Mouse (Mus musculus): Measurements from ENCODE around the gene Rpe.
"Not testable (repeated sequence)": the region's sequence is repeated elsewhere in the genome, so short reads cannot be mapped to it uniquely, and the experiment has no call there.

Gene Rpe

DNA sequence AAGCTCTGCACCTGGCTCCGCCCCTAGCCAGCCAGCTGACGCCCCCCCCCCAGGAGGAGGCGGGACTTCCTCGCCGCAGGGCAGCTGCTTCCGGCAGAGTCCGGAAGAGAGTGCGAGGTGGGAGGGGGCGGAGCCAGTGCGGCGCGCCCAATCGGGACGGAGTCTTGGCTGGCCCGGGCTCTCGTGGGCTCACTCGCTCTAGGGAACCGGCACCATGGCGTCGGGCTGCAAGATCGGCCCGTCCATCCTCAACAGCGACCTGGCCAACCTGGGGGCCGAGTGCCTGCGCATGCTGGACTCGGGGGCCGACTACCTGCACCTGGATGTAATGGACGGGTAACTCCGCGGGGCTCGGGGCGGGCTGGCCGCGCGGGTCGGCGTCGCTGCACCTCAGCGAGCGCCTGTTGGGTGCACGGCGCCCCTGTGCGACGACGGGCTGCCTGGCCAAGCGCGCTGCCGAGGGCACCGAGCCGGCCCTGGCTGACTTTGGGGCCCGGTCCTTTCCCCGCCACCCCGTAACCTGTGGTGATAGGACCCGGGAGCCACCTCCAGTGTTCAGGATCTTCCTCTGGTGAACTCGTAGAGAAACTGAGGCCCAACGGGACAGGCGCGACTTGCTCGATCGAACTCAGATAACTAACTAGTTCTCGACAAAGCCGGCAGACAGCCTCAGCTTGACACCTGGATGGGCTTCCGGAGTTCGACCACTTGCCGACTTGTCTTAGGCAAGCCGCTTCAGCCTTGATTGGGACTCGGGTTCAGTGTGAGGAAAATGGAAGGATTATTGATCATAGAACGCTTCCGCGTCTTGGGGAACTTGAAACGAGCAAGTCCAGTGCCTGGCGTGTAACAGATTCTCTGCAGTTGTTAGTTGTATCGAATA, at the start of gene Rpe:
TSS of gene Rpe (plus strand) at position 139 of the 883 bp plus-strand sequence.
- DNase-seq = peak; percentile 91 to 93

DNA sequence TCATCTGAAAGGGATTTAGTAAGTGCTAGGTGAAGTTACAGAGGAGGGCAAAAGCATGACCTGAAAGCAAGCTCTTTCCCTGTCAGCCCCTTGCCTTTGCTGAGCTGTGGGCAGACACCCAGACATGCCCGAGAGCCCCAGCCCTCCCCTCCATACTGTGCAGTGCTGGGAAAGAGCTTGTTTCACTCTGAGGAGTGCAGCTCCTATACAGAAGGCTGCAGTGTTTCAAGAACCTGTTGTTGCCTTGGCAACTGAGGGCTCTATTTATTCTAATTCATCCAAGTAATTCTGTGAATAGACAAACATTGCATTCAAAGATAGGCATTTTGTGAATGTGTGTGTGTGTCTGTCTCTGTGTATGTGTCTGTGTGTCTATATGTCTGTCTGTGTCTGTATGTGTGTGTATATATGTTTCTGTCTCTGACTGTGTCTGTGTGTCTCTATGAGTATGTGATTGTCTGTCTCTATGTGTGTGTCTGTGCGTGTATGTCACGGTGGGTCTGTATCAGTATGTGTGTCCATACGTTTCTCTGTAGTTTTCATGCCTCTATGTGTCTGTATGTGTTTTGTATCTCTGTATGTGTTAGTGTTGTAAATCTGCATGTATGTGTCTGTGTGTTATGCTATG, 45.4 kb upstream of the Rpe start:
- no peak for DNase-seq

DNA sequence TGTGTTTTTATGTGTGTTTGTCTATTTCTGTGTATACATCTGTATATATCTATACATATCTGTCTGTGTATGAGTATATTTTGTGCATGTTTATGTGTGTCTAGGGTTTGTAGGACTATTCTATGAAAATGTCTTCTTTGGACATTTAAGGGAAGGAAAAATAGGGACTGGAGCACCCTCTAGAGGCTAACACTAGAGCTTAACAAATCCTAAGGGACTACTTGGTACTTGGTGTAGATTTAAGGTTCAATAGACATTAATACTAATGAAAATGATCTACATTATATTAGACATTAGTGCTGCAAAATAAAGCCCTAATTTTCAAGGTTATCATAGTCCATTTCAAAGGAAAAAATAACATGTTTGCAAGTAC, 44.9 kb upstream of the Rpe start:
- no peak for DNase-seq

DNA sequence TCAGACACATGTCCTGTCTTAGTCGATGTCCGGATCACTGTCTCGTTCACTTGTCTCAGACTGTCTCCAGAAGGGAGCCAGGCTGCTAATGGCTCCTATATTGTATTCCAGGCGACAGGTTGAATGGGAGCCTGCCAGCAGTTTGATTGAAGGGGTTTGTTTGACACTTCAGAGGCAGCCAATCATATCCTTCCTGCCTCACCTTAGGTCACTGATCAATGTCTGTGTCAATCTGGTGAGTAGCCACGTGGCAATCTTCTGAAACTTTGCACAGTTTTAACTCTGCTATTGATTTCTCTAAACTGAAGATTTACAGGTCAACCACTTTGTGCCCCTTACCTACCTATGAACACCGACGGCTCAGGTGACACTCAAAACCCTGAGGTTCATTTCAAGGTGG, 29.2 kb upstream of the Rpe start:
- DNase-seq = no peak

DNA sequence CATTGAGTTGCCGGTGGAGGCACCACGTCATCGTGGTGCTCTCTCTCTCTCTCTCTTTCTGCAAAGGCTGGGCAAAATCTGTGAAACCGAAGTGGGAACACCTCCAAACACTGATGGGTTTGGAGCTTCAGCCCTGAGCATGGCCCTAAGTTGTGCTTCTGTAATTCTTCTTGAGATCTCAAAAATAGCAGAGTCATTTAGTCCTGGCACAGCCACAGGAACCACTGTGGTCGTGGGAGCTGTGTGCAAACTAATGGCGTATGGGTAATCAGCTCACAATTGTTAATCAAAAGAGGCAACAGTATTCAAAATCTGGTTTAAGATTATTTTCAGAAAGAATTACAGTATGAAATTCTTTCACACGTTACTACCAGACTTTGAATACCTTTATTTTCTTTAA, 27.8 kb upstream of the Rpe start:
- DNase-seq = no peak

DNA sequence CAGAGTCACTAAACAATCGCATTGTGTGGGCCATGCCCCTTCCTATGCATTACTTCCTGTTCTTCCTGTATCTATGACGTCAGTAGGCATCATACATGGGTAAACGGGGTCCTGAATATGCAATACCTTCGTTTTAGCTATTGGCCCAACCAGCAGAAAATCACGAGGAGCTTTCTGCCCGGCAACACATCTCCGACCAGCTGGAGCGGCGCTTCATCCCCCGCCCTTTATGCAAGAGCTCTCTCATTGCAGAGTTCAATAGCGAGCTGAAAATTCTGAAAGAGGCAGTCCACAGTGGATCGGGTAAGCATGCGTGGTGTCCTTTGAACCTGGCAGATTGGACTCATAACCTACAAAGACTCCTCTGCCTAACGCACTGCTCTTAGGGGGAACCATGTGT, 22.7 kb upstream of the Rpe start:
- DNase-seq = no peak

DNA sequence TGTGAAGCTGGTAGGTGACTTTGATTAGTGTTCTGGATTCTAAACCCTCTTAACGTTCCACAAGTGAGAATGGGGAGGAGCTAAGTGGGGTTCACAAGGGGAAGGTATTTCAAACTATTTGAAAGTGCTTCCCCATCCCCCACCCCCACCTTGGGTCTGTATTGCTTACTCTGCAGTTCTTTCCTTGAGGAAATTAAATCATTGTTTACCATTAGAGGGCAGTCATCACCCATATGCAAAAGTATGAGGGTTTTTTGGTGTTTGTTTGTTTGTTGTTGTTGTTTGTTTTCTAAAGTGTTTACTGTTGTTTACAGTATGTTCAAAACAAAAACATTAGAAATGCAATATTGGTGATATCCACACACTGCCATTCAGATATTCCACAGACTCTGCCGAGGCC, 22.0 kb upstream of the Rpe start:
- DNase-seq = no peak

DNA sequence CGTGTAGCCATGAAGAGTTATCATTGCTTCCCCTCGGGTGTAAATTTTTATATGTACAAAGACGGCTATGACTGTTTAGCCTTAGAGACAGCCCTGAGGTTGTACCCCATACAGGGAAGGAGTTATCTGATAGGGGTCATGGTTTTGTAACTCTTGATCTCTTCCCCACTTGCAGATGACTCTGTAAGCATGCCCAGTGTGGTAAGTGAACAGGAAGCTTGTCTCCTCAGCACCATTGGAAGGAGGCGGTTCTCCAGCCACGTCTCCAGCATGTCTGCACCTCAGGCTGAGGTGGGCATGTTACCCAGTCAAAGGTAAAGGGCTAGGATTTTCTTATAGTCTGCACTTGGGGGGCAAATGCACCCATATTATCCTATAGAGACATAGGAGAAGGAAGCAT, 17.7 kb upstream of the Rpe start:
- DNase-seq = no peak

DNA sequence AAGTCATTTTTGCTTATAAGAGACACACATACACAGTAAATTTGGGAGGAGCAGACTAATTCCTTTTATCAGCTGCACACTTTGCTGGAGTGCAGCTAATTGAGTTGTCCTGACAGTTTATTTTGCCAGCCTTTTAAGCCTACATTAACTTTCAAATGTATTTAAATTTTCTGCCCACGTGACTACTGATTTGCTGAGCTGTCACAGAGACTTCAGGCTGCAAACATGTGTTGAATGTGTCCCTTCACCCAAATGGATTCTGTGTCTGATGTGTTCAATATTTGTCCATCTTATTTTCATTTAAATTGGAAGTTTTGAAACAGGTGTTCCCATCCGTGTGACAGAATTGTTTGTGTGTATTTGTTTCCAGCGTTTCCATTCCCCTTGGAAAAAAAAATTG, 8.9 kb upstream of the Rpe start:
- DNase-seq = no peak

DNA sequence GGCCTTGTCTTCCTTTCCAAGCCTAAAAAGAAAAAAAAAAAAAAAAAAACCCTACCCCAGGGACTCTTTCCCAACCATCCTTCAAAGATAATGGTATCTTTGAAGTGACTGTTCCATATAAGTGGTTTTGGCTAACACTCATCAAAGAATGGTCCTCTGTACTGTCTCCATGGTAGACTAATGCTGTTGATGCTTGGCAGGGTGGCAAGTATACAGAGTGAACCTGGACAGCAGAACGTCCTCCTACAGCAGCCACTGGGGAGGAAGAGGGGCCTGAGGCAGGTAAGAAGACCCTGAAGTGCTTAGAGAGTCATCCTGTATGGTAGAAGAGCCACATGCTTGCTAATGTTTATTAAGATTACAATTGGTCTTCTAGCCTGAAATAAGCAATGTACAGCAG, 8.3 kb upstream of the Rpe start:
- no peak for DNase-seq

DNA sequence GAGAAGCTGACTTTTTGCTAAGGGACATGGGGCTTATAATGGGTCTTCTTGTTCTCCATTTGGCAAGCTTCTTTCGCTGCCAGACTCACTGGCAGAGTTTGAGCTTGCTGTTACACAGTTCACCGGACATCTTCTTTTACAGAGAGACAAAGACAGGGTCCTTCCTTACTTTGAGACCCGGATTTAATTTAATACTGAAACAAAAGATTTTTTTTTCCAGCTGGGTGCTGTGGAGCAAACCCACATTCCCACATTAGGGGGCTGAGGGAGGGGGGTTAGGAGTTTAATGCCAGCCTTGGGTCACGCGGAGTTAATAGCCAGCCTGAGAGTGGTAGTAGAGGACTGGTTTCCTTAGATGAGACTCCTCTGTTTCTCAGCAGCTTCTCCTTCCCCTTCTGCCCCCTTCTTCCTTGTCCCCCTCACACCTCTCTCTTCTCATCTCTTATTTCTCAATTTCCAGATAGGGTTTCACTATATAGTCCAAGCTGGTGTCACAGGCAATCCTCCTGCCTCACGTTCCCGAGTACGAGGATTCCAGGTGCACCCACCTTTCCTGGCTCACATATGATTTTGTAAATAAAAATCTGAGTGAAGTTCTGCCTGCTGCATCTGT, 7.7 kb upstream of the Rpe start:
- DNase-seq = no peak

DNA sequence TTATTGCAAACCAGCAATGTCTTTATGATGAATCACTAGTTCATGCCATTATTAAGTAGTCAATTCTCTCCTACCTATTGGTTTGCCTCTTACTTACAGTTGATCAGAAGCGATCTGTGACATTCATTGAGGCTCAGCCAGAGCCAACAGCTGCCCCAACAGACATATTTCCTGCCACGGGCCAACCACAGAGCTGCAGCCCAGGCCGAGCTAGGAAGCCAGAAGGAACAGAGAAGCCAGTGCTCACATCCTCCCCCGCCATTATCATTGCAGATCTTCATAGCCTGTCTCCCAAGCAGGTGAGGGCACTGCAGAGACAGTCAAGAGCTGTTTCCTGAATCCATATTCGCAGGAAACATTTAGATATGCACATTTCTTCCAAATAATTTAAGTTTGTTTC, 6.4 kb upstream of the Rpe start:
- no peak for DNase-seq

DNA sequence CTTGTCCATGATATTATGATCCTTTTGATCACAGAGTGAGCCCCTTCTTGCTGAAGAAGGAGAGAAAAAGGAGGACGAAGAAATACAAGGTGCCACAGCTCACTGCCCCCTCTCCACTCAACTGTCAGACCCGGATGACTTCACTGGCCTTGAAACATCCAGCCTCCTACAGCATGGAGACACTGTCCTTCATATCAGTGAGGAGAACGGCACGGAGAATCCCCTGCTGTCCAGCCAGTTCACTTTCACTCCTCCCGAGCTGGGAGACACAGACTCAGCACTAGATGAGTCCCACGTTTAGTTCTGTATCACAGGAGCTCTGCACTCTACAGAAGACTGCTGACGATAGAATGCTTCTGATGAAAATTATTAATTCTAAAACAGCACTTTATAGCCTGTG, 5.3 kb upstream of the Rpe start:
- DNase-seq = no peak

DNA sequence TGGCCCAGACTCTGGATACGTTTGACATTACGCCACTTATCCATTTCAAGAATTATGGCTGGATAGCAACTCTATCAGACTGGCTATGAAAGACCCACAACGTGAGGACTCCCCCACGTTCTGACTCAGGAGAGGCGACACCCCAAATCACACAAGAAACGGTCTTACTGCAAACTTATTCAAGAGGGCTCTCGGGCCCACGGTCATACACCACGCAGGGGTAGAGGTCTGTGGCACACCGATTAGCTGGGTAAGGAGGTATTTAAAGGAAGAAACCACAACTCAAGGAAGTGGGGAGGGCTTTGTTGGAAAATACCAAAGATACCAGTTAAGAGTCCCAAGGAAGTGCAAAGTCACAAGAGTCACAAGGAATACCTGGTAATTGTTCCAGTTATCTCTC, 1.0 kb upstream of the Rpe start:
- not testable (repeated sequence) for DNase-seq

DNA sequence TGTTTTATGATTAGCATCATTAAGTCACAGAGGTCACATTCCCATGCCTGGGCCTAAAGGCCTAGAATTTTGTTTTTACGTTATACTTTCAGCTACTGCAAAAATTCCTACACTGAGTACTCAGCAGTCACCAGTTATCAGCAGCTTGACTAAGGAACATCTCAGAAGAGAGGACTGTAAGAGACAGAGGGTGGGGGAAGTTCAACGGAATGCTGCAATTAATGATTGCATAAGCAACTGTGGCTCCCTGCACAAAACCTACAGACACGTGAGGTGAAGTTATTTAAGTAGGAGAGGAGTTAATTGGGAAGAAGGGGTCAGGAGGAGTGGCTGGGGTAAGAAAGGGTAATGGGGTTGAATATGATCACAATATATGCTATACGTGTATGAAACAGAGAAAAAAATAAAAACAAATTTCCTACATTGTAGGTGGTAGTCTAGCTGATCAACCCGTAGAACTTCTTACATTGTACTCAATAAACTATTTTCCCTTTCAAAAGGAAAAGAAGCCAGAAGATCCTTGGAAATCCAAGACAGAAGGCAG, 410 bp upstream of the Rpe start:
- no peak for DNase-seq

DNA sequence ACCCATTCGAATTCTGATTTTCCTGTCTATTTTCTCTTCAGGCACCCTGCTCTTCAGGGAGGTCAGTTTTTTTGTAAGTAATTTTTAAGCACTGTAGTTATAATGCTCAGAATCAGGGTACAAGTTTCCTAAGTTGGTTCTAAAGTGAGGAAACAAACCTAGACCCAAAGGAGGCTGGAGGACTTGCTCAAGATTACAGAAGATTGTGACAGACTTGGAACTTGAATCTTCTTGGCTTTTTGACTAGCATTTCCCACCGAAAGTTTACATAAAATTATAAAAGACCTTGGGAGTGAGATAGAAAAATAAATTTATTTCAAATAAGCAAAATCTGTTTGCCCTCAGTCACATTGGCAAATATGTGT, 927 bp downstream of the Rpe start:
- no peak for DNase-seq

DNA sequence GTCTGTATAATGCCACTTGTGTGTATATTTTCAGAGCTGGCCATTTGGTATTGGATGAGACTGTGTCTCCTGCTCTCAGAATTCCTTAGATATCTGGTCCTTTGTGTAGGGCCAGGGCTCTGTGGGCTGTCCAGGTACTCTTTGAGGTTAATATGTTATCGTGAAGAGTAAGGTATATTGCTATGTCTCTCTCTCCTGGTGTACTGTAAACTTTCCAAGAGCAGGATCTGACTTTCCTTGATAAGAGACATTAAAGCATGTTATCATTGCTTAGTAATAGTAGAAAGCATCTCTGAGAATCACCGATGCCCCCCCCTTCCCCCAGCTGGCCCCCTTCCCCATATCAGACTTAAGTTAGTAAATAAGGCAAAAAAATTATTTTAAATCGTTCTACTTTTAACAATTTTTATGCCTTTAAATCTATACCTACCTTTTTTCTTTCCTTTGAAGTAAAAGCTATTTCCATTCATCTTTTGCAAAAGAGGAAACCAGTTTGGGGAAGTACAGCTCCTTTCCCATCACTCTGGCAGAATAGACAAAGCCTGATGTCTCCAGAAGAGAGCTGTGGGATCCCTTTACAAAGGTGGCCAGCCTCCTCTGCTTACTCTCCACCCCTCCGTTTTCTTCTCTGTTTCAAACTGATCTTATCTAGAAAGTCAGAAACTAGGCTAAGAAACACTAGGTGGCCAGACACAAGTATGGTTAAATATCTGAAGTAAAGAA, 2.2 kb downstream of the Rpe start:
- DNase-seq = no peak

DNA sequence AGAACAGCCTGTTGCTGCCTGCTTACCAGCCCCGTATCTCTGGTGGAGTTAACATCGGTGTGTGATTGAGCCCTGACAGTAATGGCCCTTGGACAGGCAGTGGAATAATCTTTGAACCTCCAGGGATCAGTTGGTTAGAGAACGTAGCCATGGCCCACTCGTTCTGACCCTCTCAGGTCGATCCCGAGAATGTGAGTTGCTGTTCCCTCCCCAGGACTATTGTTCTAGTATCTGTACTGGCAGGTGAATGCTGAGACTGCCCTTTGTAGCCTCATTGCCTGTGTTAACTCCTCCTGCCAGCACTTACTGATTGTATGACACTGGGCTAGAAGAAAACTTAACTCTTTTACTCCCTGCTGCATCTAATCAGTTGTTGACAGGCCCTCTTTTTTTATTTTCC, 3.9 kb downstream of the Rpe start:
- no peak for DNase-seq

DNA sequence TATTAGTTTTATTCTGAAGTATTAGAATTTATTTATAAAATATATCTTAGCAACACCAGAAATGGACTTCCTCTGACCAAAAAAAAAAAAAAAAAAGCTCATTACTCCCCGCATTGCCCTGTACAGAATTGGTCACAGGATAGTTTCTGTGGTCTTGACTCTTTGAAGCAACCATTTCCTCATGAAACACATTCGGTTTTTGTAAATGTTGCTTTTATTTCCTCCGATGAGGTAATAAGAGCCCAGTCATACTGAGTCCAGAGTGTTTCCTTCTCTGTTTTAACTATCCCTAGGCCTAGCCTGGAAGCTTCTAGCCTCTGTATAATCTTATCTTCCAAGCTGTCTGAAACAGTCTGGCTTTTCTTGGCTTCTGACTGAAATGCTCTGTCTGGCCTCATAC, 12.2 kb downstream of the Rpe start:
- DNase-seq = no peak

DNA sequence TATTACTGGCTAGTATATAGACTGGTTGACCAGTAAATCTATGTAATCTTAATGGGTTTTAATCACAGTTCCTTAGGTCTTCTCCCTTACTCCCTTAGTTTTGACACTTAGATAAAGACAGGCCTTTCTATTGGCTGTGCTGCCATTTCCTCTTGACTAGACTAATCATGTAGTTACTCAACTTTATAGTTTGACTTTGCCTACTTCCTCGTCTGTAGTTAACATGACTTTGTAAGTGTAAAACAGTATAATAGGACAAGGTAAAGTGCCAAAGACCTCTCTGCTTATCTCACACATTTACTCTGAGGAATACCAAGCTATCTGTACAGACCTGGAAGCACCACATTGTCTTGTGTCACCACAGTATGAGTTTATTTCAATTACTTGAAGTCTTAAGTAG, 29.9 kb downstream of the Rpe start:
- no peak for DNase-seq

DNA sequence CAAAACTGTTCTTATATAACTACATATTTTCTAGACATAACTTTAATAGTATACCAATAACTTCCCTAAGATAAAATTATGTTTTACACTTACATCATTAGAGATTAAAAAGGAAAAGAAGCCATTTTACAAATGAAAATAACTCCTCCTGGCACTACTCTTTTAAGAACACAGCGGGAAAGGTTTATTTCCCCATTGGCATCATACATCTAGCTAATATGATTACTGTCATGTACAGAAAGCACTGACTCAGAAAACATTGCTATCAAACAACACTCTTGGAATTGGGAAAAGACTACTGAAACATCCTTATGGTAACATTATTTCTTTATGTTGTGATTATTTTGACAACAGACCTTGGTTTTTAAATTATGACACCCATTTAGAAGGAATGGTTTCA, 68.1 kb downstream of the Rpe start:
- no peak for DNase-seq
